Mouse (Mus musculus): ENCODE results near the gene Cnih1.
"Not testable (repeated sequence)": the region's sequence is repeated elsewhere in the genome, so short reads cannot be mapped to it uniquely, and the experiment has no call there.

The Cnih1 gene

GRCm38 (mm10) chr14:46787787-46788504 is at the start of gene Cnih1:
TSS of gene Cnih1 (minus strand) at chr14:46788411.
- peak; percentile 98 for ATAC-seq (ENCODE audit: low TSS enrichment)

- peak; percentile 51 for ATAC-seq (ENCODE audit: low TSS enrichment)
Measured at GRCm38 (mm10) chr14:46832354-46833272, 44.4 kb upstream of the Cnih1 start.

GRCm38 (mm10) chr14:46831837-46832333 is 43.7 kb upstream of the Cnih1 start, which contains the start of gene Cgrrf1:
TSS of gene Cgrrf1 (plus strand) at chr14:46832125.
- peak; percentile 98 for ATAC-seq (ENCODE audit: low TSS enrichment)

- ATAC-seq (ENCODE audit: low TSS enrichment) = no peak
Measured at GRCm38 (mm10) chr14:46831295-46831694, 43.1 kb upstream of the Cnih1 start.

- ATAC-seq (ENCODE audit: low TSS enrichment) = no peak
Measured at GRCm38 (mm10) chr14:46827430-46827829, 39.2 kb upstream of the Cnih1 start.

GRCm38 (mm10) chr14:46823996-46824395 is 35.8 kb upstream of the Cnih1 start:
- ATAC-seq (ENCODE audit: low TSS enrichment) = no peak

GRCm38 (mm10) chr14:46821873-46822716 is 33.9 kb upstream of the Cnih1 start, which contains the start of gene Gmfb:
TSS of gene Gmfb (minus strand) at chr14:46822242.
- peak; percentile 93 for ATAC-seq (ENCODE audit: low TSS enrichment)

- ATAC-seq (ENCODE audit: low TSS enrichment) = no peak
Measured at GRCm38 (mm10) chr14:46821271-46821872, 33.2 kb upstream of the Cnih1 start.

- not testable (repeated sequence) for ATAC-seq (ENCODE audit: low TSS enrichment)
Measured at GRCm38 (mm10) chr14:46819961-46820360, 31.8 kb upstream of the Cnih1 start.

GRCm38 (mm10) chr14:46818743-46819142 is 30.5 kb upstream of the Cnih1 start:
- no peak for ATAC-seq (ENCODE audit: low TSS enrichment)

GRCm38 (mm10) chr14:46816916-46817622 is 28.9 kb upstream of the Cnih1 start:
- no peak for ATAC-seq (ENCODE audit: low TSS enrichment)

- ATAC-seq (ENCODE audit: low TSS enrichment) = no peak
Measured at GRCm38 (mm10) chr14:46815640-46816039, 27.4 kb upstream of the Cnih1 start.

- ATAC-seq (ENCODE audit: low TSS enrichment) = no peak
Measured at GRCm38 (mm10) chr14:46807927-46808326, 19.7 kb upstream of the Cnih1 start.

GRCm38 (mm10) chr14:46806186-46806585 is 18.0 kb upstream of the Cnih1 start:
- ATAC-seq (ENCODE audit: low TSS enrichment) = no peak

- ATAC-seq (ENCODE audit: low TSS enrichment) = no peak
Measured at GRCm38 (mm10) chr14:46803791-46804190, 15.6 kb upstream of the Cnih1 start.

GRCm38 (mm10) chr14:46803259-46803658 is 15.0 kb upstream of the Cnih1 start:
- ATAC-seq (ENCODE audit: low TSS enrichment) = no peak

- ATAC-seq (ENCODE audit: low TSS enrichment) = no peak
Measured at GRCm38 (mm10) chr14:46800684-46801345, 12.6 kb upstream of the Cnih1 start.

- no peak for ATAC-seq (ENCODE audit: low TSS enrichment)
Measured at GRCm38 (mm10) chr14:46794157-46794556, 5.9 kb upstream of the Cnih1 start.

- ATAC-seq (ENCODE audit: low TSS enrichment) = no peak
Measured at GRCm38 (mm10) chr14:46790723-46791122, 2.5 kb upstream of the Cnih1 start.

- ATAC-seq (ENCODE audit: low TSS enrichment) = no peak
Measured at GRCm38 (mm10) chr14:46790303-46790702, 2.1 kb upstream of the Cnih1 start.

All from frontal cortex, adult (tissue).